Mouse (Mus musculus) limb, embryonic 12.5 days (tissue): ENCODE results near the gene Atad1. TPM values are rescaled to one million over a fixed set of nuclear protein-coding genes. Genes with fewer than 3 reads are reported as not detected.
"Not testable (repeated sequence)": the region's sequence is repeated elsewhere in the genome, so short reads cannot be mapped to it uniquely, and the experiment has no call there.

Source experiments
- ATAC-seq: fragments of 200-750 bp; cut with Nextera tagmentation; 2 replicates; pipeline ENCODE4 v1.8.0; 2017; ENCODE audit warnings: low read depth, moderate TSS enrichment; ENCODE audit not compliant: insufficient number of reproducible peaks, insufficient read depth, low FRiP score, low TSS enrichment
- H3K27ac ChIP-seq: fragments of 300-500 bp; sonication (generic); 2 replicates; pipeline ENCODE4 v1.5.1; 2016; ENCODE audit warnings: mild to moderate bottlenecking, moderate library complexity
- H3K27me3 ChIP-seq: fragments of 300-500 bp; sonication (generic); 2 replicates; pipeline ENCODE4 v1.6.1; 2016; ENCODE audit warnings: mild to moderate bottlenecking, moderate library complexity
- H3K36me3 ChIP-seq: fragments of 300-500 bp; sonication (generic); 2 replicates; pipeline ENCODE4 v1.6.1; 2016; ENCODE audit warnings: mild to moderate bottlenecking, moderate library complexity
- H3K4me1 ChIP-seq: fragments of 300-500 bp; sonication (generic); replicated peaks from 2 replicates; pipeline ENCODE4 v1.6.1; 2016
- H3K4me2 ChIP-seq: fragments of 300-500 bp; sonication (generic); 2 replicates; pipeline ENCODE4 v1.6.1; 2016; ENCODE audit warnings: mild to moderate bottlenecking, moderate library complexity
- H3K4me3 ChIP-seq: fragments of 300-500 bp; sonication (generic); replicated peaks from 2 replicates; pipeline ENCODE4 v1.5.1; 2016; ENCODE audit warnings: mild to moderate bottlenecking
- H3K9ac ChIP-seq: fragments of 300-500 bp; sonication (generic); replicated peaks from 2 replicates; pipeline ENCODE4 v1.6.1; 2016; ENCODE audit warnings: mild to moderate bottlenecking, moderate library complexity
- H3K9me3 ChIP-seq: fragments of 300-500 bp; sonication (generic); 2 replicates; pipeline ENCODE4 v1.6.1; 2016; ENCODE audit warnings: mild to moderate bottlenecking, moderate library complexity
- whole genome bisulfite sequencing: fragments of 180-500 bp; shearing (Covaris S2); methylation state at CpG from one replicate; pipeline ENCODE4 v1.1.7; 2016; 5-methylcytosine and 5-hydroxymethylcytosine counted together
- polyA plus RNA-seq: library from polyadenylated mRNA; unstranded; fragments of >200 nt; fragmentation: Nextera tagmentation; extraction: Ambion mirVana; gene quantifications from 2 replicates; pipeline ENCODE4 v1.2.1, GENCODE M21; 2016

Atad1 gene
- polyA plus RNA-seq, 1 experiment from 2014 or later = 65.8 TPM

DNA sequence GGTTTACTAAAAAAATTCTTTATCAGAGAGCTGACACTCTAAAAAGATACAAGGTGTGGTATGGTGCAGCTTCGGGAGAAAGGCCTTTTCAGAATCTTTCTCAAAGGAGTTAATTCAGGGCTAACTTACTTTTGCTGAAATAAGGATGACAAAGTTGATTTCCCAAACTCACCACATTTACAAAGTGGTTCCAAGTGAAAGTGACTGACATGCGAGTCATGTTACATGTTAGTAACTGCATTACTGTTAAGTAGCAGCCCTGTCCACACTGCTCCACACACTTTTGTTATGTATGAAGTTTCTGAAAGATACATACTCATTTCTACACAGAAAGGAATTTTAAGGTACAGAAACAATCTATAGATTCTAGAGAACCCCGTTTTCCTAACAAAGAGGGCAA lies 63.8 kb downstream of the Atad1 start:
- H3K4me3 ChIP-seq = no peak overlapping the region
- no peaks in the 10 kb centered on the region for H3K4me1 ChIP-seq
- no peaks in the 10 kb centered on the region for H3K9me3 ChIP-seq
- no peak overlapping the region for H3K27ac ChIP-seq
- H3K9ac ChIP-seq = no peak overlapping the region
- no peaks in the 10 kb centered on the region for H3K27me3 ChIP-seq
- no peak for ATAC-seq
- WGBS = 88% methylated on average over 3 of the region's 3 CpGs
- peaks cover 53% of the 10 kb centered on the region for H3K36me3 ChIP-seq
- H3K4me2 ChIP-seq = no peak overlapping the region

GRCm38 (mm10) chr19:32667830-32668229 lies 71.8 kb downstream of the Atad1 start:
- not testable (repeated sequence) for H3K4me1 ChIP-seq, H3K27ac ChIP-seq, ATAC-seq, H3K27me3 ChIP-seq, H3K9me3 ChIP-seq, H3K9ac ChIP-seq, H3K4me2 ChIP-seq, H3K4me3 ChIP-seq
- WGBS = 88% methylated on average over 1 of the region's 1 CpGs
- peaks cover 47% of the 10 kb centered on the region for H3K36me3 ChIP-seq

DNA sequence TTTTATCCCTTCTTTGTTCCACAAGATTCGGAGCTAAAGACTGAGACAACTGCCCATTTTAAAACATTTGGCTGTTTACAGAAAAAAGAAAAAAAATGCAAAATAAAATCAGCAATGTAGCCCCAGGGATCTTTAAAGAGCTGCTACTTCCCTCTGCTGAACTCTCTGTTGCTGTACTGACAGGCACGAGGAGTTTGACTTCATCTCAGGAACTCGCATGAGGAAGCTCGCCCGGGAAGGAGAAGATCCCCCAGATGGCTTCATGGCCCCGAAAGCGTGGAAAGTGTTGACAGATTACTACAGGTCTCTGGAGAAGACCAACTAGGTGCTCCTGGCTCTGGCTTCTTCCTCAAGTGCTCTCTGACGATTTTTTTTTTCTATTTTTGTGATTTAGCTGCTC lies 74.3 kb downstream of the Atad1 start:
- Histone ChIP-seq H3K4me1 (no peaks in the 10 kb centered on the region), H3K9ac (no peak overlapping the region), H3K9me3 (no peaks in the 10 kb centered on the region), H3K27ac (no peak overlapping the region), H3K27me3 (no peaks in the 10 kb centered on the region), H3K36me3 (peaks cover 42% of the 10 kb centered on the region), H3K4me3 (no peak overlapping the region), H3K4me2 (no peak overlapping the region)
- no peak for ATAC-seq
- 85% methylated on average over 8 of the region's 8 CpGs for WGBS

GRCm38 (mm10) chr19:32662936-32663335 lies 76.7 kb downstream of the Atad1 start:
- Histone ChIP-seq H3K9ac (no peak overlapping the region), H3K9me3 (no peaks in the 10 kb centered on the region), H3K27me3 (no peaks in the 10 kb centered on the region), H3K27ac (no peak overlapping the region), H3K4me1 (no peaks in the 10 kb centered on the region), H3K4me2 (no peak overlapping the region), H3K36me3 (peaks cover 37% of the 10 kb centered on the region), H3K4me3 (no peak overlapping the region)
- no peak for ATAC-seq
- 91% methylated on average over 6 of the region's 6 CpGs for WGBS

- H3K4me2 ChIP-seq = no peak overlapping the region
- WGBS = 70% methylated on average over 5 of the region's 5 CpGs
- no peak overlapping the region for H3K4me3 ChIP-seq
- H3K27ac ChIP-seq = no peak overlapping the region
- H3K36me3 ChIP-seq = peaks cover 24% of the 10 kb centered on the region
- no peak for ATAC-seq
- no peak overlapping the region for H3K9ac ChIP-seq
- H3K4me1 ChIP-seq = no peaks in the 10 kb centered on the region
- H3K9me3 ChIP-seq = no peaks in the 10 kb centered on the region
- H3K27me3 ChIP-seq = no peaks in the 10 kb centered on the region
Observed at GRCm38 (mm10) chr19:32659346-32659745, 80.2 kb downstream of the Atad1 start.

- H3K36me3 ChIP-seq = peaks cover 4% of the 10 kb centered on the region; the same call in 1 of the 2 replicates
- no peak overlapping the region for H3K9ac ChIP-seq
- no peaks in the 10 kb centered on the region for H3K9me3 ChIP-seq
- no peak overlapping the region for H3K4me3 ChIP-seq
- no peaks in the 10 kb centered on the region for H3K27me3 ChIP-seq
- WGBS = 86% methylated on average over 7 of the region's 7 CpGs
- no peak overlapping the region for H3K27ac ChIP-seq
- no peaks in the 10 kb centered on the region for H3K4me1 ChIP-seq
- no peak for ATAC-seq
- no peak overlapping the region for H3K4me2 ChIP-seq
Observed at GRCm38 (mm10) chr19:32653630-32654362, 85.8 kb downstream of the Atad1 start.

DNA sequence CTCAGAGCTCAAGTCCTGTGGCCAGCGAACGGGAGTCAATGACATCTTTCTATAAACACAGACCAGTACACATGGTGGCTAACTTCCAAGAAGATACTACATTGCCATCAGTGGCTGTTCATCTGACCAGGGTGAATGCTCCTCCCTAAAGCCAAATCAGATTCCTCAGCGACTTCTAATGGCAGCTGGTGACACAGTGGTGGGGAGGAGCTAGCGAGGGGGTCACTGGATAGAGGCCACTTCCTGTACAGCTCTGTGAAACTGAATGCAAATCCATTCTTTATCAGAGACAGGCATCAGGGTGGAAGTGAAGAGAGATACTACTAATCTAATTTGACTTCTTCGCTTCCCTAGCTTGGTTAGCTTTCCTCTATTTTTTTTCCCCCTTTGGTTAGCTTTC lies 86.5 kb downstream of the Atad1 start:
- peaks cover 4% of the 10 kb centered on the region; the same call in 1 of the 2 replicates for H3K36me3 ChIP-seq
- ATAC-seq = no peak
- no peak overlapping the region for H3K4me2 ChIP-seq
- H3K27me3 ChIP-seq = no peaks in the 10 kb centered on the region
- H3K4me3 ChIP-seq = no peak overlapping the region
- H3K9ac ChIP-seq = no peak overlapping the region
- H3K4me1 ChIP-seq = no peaks in the 10 kb centered on the region
- 85% methylated on average over 5 of the region's 5 CpGs for WGBS
- no peaks in the 10 kb centered on the region for H3K9me3 ChIP-seq
- H3K27ac ChIP-seq = no peak overlapping the region

DNA sequence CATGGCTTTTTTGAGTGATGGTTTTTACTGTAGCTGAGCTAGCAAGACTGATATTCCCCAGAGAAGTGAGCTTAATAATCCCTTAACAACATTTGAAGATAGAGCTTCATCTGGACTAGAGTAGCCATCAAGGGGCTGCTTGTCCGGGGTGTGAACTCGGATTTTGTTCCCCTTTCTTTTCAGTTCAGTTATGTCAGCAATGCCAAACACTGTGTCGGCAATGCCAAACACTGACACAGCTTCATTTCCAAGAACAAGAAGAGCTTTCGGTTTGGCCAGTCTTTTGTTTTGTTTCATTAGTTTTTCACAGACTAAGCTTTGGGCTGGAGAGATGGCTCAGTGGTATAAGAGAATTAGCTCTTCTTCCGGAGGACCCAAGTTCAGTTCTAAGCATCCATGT lies 88.5 kb downstream of the Atad1 start:
- peaks cover 9% of the 10 kb centered on the region; the same call in 1 of the 2 replicates for H3K36me3 ChIP-seq
- no peak overlapping the region for H3K9ac ChIP-seq
- H3K4me1 ChIP-seq = no peaks in the 10 kb centered on the region
- H3K4me2 ChIP-seq = no peak overlapping the region
- H3K27me3 ChIP-seq = no peaks in the 10 kb centered on the region
- H3K9me3 ChIP-seq = no peaks in the 10 kb centered on the region
- H3K27ac ChIP-seq = no peak overlapping the region
- WGBS = 90% methylated on average over 5 of the region's 5 CpGs
- ATAC-seq = no peak
- H3K4me3 ChIP-seq = no peak overlapping the region

- Histone ChIP-seq H3K4me1 (no peaks in the 10 kb centered on the region), H3K9me3 (peaks cover 7% of the 10 kb centered on the region; the same call in 1 of the 2 replicates), H3K4me3 (no peak overlapping the region), H3K27me3 (no peaks in the 10 kb centered on the region), H3K9ac (no peak overlapping the region), H3K4me2 (no peak overlapping the region), H3K27ac (no peak overlapping the region), H3K36me3 (peaks cover 15% of the 10 kb centered on the region)
- no peak for ATAC-seq
- 68% methylated on average over 10 of the region's 10 CpGs for WGBS
Observed at GRCm38 (mm10) chr19:32648019-32648571, 91.5 kb downstream of the Atad1 start.

DNA sequence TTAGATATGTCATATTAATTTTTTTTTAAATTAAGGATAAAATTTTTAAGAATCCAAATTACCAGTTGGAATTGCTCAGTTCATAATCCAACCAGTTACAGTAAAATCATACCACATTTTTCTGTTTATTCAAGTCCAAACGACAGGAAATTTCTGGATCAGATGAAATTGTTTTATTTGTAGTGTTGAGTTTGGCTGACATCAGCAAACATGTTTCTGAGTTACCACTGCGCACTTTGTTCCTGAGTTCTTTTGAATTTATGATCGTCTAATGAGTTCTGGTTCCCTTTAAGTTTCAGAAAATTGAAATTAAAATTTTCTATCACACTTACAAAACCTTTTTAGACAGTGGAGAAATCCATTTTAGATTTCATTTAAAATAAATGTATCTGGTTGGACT lies 93.2 kb downstream of the Atad1 start:
- Histone ChIP-seq H3K27me3 (no peaks in the 10 kb centered on the region), H3K9me3 (peaks cover 7% of the 10 kb centered on the region; the same call in 1 of the 2 replicates), H3K4me1 (no peaks in the 10 kb centered on the region), H3K4me3 (no peak overlapping the region), H3K36me3 (peaks cover 28% of the 10 kb centered on the region), H3K9ac (no peak overlapping the region), H3K27ac (no peak overlapping the region), H3K4me2 (no peak overlapping the region)
- ATAC-seq = no peak
- 92% methylated on average over 3 of the region's 3 CpGs for WGBS

DNA sequence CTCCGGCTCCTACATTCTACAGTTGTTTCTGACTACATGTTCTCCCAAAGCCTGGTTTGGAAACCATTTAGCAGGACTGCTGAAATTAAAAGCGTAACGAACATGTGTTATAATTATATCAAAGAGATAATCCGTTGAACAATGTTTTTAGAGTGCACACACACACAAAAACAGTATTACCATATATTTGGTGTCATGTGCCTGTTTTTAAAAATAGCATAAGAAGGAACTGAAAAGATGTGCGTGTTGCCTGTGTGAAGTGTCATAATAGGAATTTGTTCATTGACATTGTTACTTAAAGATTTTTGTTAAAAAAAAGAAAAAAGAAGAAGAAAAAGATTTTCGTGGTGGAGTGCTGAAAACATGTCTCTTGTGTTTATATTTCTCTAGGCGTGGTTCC lies 93.6 kb downstream of the Atad1 start:
- H3K9ac ChIP-seq = no peak overlapping the region
- peaks cover 32% of the 10 kb centered on the region for H3K36me3 ChIP-seq
- no peak overlapping the region for H3K4me3 ChIP-seq
- no peak overlapping the region for H3K27ac ChIP-seq
- H3K4me1 ChIP-seq = no peaks in the 10 kb centered on the region
- no peak for ATAC-seq
- H3K4me2 ChIP-seq = no peak overlapping the region
- H3K9me3 ChIP-seq = peaks cover 7% of the 10 kb centered on the region; the same call in 1 of the 2 replicates
- H3K27me3 ChIP-seq = no peaks in the 10 kb centered on the region
- 91% methylated on average over 7 of the region's 7 CpGs for WGBS

- no peaks in the 10 kb centered on the region for H3K27me3 ChIP-seq
- H3K4me3 ChIP-seq = no peak overlapping the region
- no peak for ATAC-seq
- H3K27ac ChIP-seq = no peak overlapping the region
- no peak overlapping the region for H3K9ac ChIP-seq
- WGBS = 96% methylated on average over 3 of the region's 3 CpGs
- H3K9me3 ChIP-seq = peaks cover 7% of the 10 kb centered on the region; the same call in 1 of the 2 replicates
- no peak overlapping the region for H3K4me2 ChIP-seq
- H3K4me1 ChIP-seq = no peaks in the 10 kb centered on the region
- peaks cover 43% of the 10 kb centered on the region for H3K36me3 ChIP-seq
Observed at GRCm38 (mm10) chr19:32643642-32644041, 95.9 kb downstream of the Atad1 start.
